Mouse (Mus musculus): ENCODE measurements around the gene Purb.

- TF ChIP-seq CTCF (IDR thresholded peaks at IDR 0.05; ENCODE audit: control insufficient read depth, insufficient read depth, insufficient read length) = no peak
- TF ChIP-seq CEBPB (IDR thresholded peaks at IDR 0.05; ENCODE audit: low read depth) = no peak
- no peak for TF ChIP-seq MYOG (IDR thresholded peaks at IDR 0.05; ENCODE audit: control insufficient read depth, extremely low read depth, insufficient read length)
- TF ChIP-seq MAX (IDR thresholded peaks at IDR 0.05) = no peak
- no peak for TF ChIP-seq MYOD1 (IDR thresholded peaks at IDR 0.05; ENCODE audit: control insufficient read depth, insufficient read length, low read depth)
- TF ChIP-seq USF1 (IDR thresholded peaks at IDR 0.05; ENCODE audit: low read depth) = no peak
- TF ChIP-seq FOSL1 (IDR thresholded peaks at IDR 0.05; ENCODE audit: insufficient read depth, low read length, poor library complexity, severe bottlenecking) = no peak
Observed at GRCm38 (mm10) chr11:6484244-6484959, 8.7 kb upstream of the Purb start.
